Mouse (Mus musculus): ENCODE results near the gene Aifm1. TPM values are rescaled to one million over a fixed set of nuclear protein-coding genes. Genes with fewer than 3 reads are reported as not detected.

Aifm1 gene
- total RNA-seq (2023; ENCODE audit: inconsistent age) = 21.3 to 25.9 TPM (median 24.4 TPM) in 4 replicates

DNA sequence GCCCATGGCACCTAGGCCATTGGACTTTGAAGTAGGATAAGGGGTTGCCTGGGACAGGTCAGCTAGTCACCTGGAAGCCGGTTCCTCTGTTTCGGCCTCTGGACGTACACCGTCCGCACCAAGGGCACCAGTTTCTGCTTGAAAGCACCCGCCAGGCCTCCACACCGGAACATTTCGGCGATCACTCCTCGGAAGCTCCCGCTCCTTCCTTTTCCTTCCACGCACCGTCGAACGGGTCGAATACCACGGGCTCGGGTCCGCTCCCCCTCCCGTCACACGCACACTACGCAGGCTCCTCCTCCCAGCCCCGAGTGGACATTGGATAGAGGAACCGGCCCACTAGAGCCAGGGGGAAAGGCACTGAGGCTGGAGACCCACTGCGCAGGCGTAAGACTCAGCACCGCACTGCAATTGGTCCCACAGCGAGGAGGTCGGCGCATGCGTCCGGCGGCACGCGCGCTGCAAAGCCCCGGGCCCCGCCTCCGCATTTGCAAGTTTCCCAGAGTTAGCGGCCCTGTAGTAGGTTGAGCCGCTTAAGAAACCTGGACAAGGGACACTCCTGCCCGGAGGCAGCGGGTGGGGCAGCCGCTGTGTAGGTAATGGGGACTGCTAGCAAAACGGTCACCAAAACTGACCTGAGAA lies at the start of gene Aifm1:
Gene Aifm1, minus strand, starts transcription at position 398 of the 642 bp plus-strand sequence.

DNA sequence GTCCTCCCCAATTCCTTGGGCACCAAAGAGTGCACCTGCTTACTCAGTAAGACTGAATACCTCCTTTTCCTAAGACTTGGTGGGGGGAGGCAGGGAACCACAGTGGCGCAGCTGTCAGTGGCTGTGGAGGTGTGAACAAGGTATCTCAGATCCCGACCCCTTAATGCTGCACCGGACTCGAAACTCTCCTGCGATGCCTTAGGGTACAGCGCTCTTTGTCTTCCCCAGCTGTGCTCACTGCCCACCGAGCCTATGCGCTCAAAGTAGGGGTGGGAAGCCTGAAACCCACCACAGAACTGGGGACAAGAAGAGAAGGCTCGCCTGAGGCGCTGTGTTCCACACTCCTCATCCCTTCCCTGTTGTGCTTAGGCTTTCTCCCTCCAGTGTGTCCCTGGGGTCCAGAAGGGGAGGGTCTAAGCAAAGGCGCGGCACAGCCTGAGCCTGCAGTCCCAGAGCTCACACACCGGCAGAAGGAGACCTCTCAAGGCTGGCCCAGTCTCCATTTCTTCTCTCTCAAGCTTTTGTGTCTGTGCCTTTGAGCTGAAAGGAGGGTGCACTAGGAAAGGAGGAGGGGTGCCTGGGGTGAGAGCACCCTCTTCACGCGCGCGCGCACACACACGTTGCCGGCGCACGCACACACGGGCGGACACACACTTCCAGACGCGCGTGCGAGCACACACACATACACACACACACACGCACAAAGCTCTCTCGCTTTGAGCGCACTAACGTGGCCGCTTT lies 5.6 kb upstream of the Aifm1 start, which contains the start of gene Rab33a:
Gene Rab33a, plus strand, starts transcription at position 478 of the 741 bp plus-strand sequence.

DNA sequence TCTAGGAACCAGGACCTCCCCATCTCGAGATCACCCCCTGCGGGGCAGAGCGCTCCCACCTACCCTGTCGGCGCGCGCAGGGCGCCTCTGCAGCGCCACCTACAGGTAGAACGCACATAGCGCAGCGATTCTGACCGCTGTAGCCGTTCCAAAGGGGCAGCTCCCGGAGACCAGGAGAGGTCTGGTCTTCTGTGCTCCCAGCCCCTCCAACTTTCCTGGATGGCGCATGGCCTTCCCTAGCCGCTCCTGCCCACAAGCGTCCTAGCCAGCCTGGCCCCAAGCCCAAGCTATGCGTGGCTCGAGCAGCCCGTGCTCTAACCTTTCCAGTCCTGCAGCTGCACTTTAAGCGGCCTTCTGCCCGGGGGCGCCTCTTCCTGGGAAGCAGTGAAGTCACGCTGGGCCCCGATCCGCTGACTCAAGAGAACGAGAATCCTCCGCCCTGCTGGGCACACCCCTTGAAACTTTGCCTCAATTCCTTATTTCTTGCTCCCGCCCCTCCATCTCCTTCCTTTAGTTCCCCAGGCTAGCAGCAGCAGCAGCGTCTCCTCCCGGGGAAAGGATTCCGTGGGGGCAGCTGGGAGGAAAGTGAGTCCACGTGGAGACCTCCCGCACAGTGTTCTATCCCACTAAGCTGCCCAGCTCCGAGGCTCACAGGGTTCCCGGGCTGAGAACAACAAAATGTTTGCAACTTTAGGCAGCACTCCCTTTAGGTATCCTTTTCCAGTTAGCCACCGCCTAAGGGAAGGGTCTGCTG lies 50.4 kb downstream of the Aifm1 start, which contains the start of gene Elf4:
Gene Elf4, minus strand, starts transcription at position 379 of the 754 bp plus-strand sequence.

Other genes starting within 250 kb of the Aifm1 start
- 5.5 to 7.8 TPM (median 5.8 TPM) in 4 replicates for gene Bcorl1, start 172.2 kb downstream of the Aifm1 start, total RNA-seq (2023; ENCODE audit: inconsistent age)
- 101 to 103 TPM (median 103 TPM) in 4 replicates for gene Elf4, start 50.4 kb downstream of the Aifm1 start, total RNA-seq (2023; ENCODE audit: inconsistent age)
- not detected in 4 replicates for gene Rab33a, start 5.7 kb upstream of the Aifm1 start, total RNA-seq (2023; ENCODE audit: inconsistent age)
- gene Zfp280c, start 80.9 kb upstream of the Aifm1 start, total RNA-seq (2023; ENCODE audit: inconsistent age) = 21.2 to 27.5 TPM (median 26.2 TPM) in 4 replicates
- gene Slc25a14, start 109.8 kb upstream of the Aifm1 start, total RNA-seq (2023; ENCODE audit: inconsistent age) = 3.4 to 5.8 TPM (median 4.6 TPM) in 4 replicates
- not detected in 4 replicates for gene Gpr119, start 160.9 kb upstream of the Aifm1 start, total RNA-seq (2023; ENCODE audit: inconsistent age)
- 6.5 to 9.6 TPM (median 6.9 TPM) in 4 replicates for gene Rbmx2, start 181.4 kb upstream of the Aifm1 start, total RNA-seq (2023; ENCODE audit: inconsistent age)

Data from B cell, adult (primary cell).